Mouse (Mus musculus) ES-Bruce4 (cell line): ENCODE results near the gene Cdhr4. TPM values are rescaled to one million over a fixed set of nuclear protein-coding genes. Genes with fewer than 3 reads are reported as not detected.

ENCODE experiments used
- H3K27ac ChIP-seq: 2 replicates; pipeline ENCODE4 v1.5.1; 2012; ENCODE audit warnings: low read length, inconsistent platforms; ENCODE audit not compliant: insufficient read depth
- H3K27me3 ChIP-seq: 2 replicates; pipeline ENCODE4 v1.6.1; 2012; ENCODE audit warnings: mild to moderate bottlenecking, low read length, inconsistent platforms; ENCODE audit not compliant: control insufficient read depth, poor library complexity, insufficient read depth, severe bottlenecking
- H3K36me3 ChIP-seq: 2 replicates; pipeline ENCODE4 v1.6.1; 2012; ENCODE audit warnings: inconsistent platforms, mild to moderate bottlenecking, low read length, moderate library complexity; ENCODE audit not compliant: control insufficient read depth, poor library complexity, insufficient read depth, severe bottlenecking
- H3K4me1 ChIP-seq: one replicate; pipeline ENCODE4 v1.8.1; 2011; ENCODE audit warnings: low read length; ENCODE audit not compliant: control insufficient read depth, insufficient read depth
- H3K4me3 ChIP-seq: 2 replicates; pipeline ENCODE4 v1.5.1; 2011; ENCODE audit warnings: low read depth, mild to moderate bottlenecking, low read length
- H3K9ac ChIP-seq: 2 replicates; pipeline ENCODE4 v1.6.1; 2012; ENCODE audit warnings: low read depth, mild to moderate bottlenecking, inconsistent platforms; ENCODE audit not compliant: poor library complexity, severe bottlenecking
- H3K9me3 ChIP-seq: replicated peaks from 2 replicates; pipeline ENCODE4 v1.6.1; 2012; ENCODE audit warnings: mild to moderate bottlenecking, low read length, inconsistent platforms; ENCODE audit not compliant: control insufficient read depth, poor library complexity, insufficient read depth, severe bottlenecking
- CTCF ChIP-seq: IDR thresholded peaks from one replicate; pipeline ENCODE4 v1.8.1; 2011; ENCODE audit warnings: low read depth, low read length
- EP300 ChIP-seq: IDR thresholded peaks from 2 replicates; pipeline ENCODE4 v1.6.1; 2011; ENCODE audit warnings: low read depth, low read length; ENCODE audit not compliant: insufficient read depth
- POLR2A ChIP-seq: IDR thresholded peaks from one replicate; pipeline ENCODE4 v1.8.1; 2011; ENCODE audit warnings: low read length; ENCODE audit not compliant: insufficient read depth
- polyA plus RNA-seq: library from polyadenylated mRNA; stranded (reverse); fragments of >200 nt; gene quantifications from 2 replicates; pipeline ENCODE4 v1.2.4, GENCODE M21; 2011; ENCODE audit warnings: low read depth; ENCODE audit not compliant: missing spikeins, insufficient read depth, insufficient read length

Gene Cdhr4
- polyA plus RNA-seq, 1 experiment, result not detected

- no peak overlapping the region for H3K4me3 ChIP-seq
- H3K9ac ChIP-seq, result no peak overlapping the region
- H3K9me3 ChIP-seq, result no peaks in the 10 kb centered on the region
- H3K4me1 ChIP-seq, result peaks cover 5% of the 10 kb centered on the region
- no peaks in the 10 kb centered on the region for H3K36me3 ChIP-seq
- no peaks in the 10 kb centered on the region for H3K27me3 ChIP-seq
- H3K27ac ChIP-seq, result no peak overlapping the region
- TF ChIP-seq EP300 (no peak), CTCF (no peak), POLR2A (no peak)
These were observed 29.4 kb upstream of the Cdhr4 start for GRCm38 (mm10) chr9:107962916-107963315.

- Histone ChIP-seq H3K9me3 (no peaks in the 10 kb centered on the region), H3K27me3 (no peaks in the 10 kb centered on the region), H3K36me3 (no peaks in the 10 kb centered on the region), H3K4me3 (no peak overlapping the region), H3K4me1 (peaks cover 5% of the 10 kb centered on the region), H3K27ac (no peak overlapping the region), H3K9ac (no peak overlapping the region)
- TF ChIP-seq CTCF, result peak; percentile 95
- no peak for TF ChIP-seq EP300
These were observed 28.6 kb upstream of the Cdhr4 start for GRCm38 (mm10) chr9:107963700-107964099.

- no peak for TF ChIP-seq POLR2A
- TF ChIP-seq CTCF, result no peak
- no peak for TF ChIP-seq EP300
- H3K36me3 ChIP-seq, result no peaks in the 10 kb centered on the region
- no peak overlapping the region for H3K9ac ChIP-seq
- H3K4me3 ChIP-seq, result no peak overlapping the region
- H3K27me3 ChIP-seq, result no peaks in the 10 kb centered on the region
- no peaks in the 10 kb centered on the region for H3K9me3 ChIP-seq
- H3K4me1 ChIP-seq, result peaks cover 5% of the 10 kb centered on the region
- no peak overlapping the region for H3K27ac ChIP-seq
These were observed 27.6 kb upstream of the Cdhr4 start for GRCm38 (mm10) chr9:107964681-107965080.

GRCm38 (mm10) chr9:107966676-107967075 lies 25.6 kb upstream of the Cdhr4 start:
- Histone ChIP-seq H3K9ac (no peak overlapping the region), H3K36me3 (no peaks in the 10 kb centered on the region), H3K4me1 (peaks cover 5% of the 10 kb centered on the region), H3K4me3 (no peak overlapping the region), H3K9me3 (no peaks in the 10 kb centered on the region), H3K27me3 (no peaks in the 10 kb centered on the region), H3K27ac (no peak overlapping the region)
- no peak for TF ChIP-seq POLR2A
- no peak for TF ChIP-seq CTCF
- TF ChIP-seq EP300, result no peak

GRCm38 (mm10) chr9:107967437-107967836 lies 24.9 kb upstream of the Cdhr4 start:
- no peak overlapping the region for H3K27ac ChIP-seq
- H3K36me3 ChIP-seq, result no peaks in the 10 kb centered on the region
- H3K27me3 ChIP-seq, result no peaks in the 10 kb centered on the region
- H3K4me3 ChIP-seq, result no peak overlapping the region
- H3K4me1 ChIP-seq, result peaks cover under 1% of the 10 kb centered on the region
- TF ChIP-seq EP300 (no peak), CTCF (no peak), POLR2A (no peak)
- no peak overlapping the region for H3K9ac ChIP-seq
- no peaks in the 10 kb centered on the region for H3K9me3 ChIP-seq

GRCm38 (mm10) chr9:107968531-107968930 lies 23.8 kb upstream of the Cdhr4 start:
- Histone ChIP-seq H3K4me1 (no peaks in the 10 kb centered on the region), H3K9ac (no peak overlapping the region), H3K4me3 (no peak overlapping the region), H3K9me3 (no peaks in the 10 kb centered on the region), H3K36me3 (no peaks in the 10 kb centered on the region), H3K27me3 (no peaks in the 10 kb centered on the region), H3K27ac (no peak overlapping the region)
- no peak for TF ChIP-seq POLR2A
- TF ChIP-seq EP300, result no peak
- TF ChIP-seq CTCF, result no peak
